Mouse (Mus musculus) adrenal gland, postnatal 10 days (tissue): ENCODE data around the gene Adamts8. TPM values are rescaled to one million over a fixed set of nuclear protein-coding genes. Genes with fewer than 3 reads are reported as not detected.

ENCODE experiments used
- DNase-seq: peaks from one replicate; pipeline ENCODE4 v3.0.0; 2021; ENCODE audit warnings: mixed read lengths
- total RNA-seq, 2 experiments: library from RNA; stranded (reverse); gene quantifications; 2 replicates each; pipeline ENCODE4 v1.2.3; 2021

Gene Adamts8
- total RNA-seq, 2 experiments from 2014 or later: 0.96 to 1.2 TPM

- DNase-seq: peak; percentile 80
These were observed 20.0 kb upstream of the Adamts8 start, which contains the start of gene Adamts15 for GRCm38 (mm10) chr9:30922197-30922894. Gene Adamts15 (minus strand): TSS chr9:30922452.

DNA sequence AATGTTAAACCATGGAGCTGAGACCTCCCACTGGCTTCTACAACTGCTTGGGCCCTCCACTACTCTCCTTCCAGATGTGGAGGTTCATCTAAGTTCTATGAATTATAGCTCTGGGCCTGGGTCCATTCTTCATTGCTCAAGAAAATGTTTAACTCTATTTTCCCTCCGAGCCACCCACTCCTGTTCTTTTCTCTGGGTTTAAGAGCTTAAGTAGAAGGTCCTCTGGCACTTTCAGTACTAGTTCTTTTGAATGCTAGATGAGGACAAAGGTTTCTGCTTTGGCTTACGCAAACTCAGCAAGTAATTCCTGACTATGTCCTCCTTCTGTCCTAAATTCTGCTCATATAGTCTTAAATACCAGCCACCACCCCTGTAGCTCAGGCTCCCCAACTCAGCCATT lies 13.6 kb upstream of the Adamts8 start:
- no peak for DNase-seq

GRCm38 (mm10) chr9:30932346-30932745 lies 10.0 kb upstream of the Adamts8 start:
- DNase-seq: no peak

GRCm38 (mm10) chr9:30934827-30935226 lies 7.5 kb upstream of the Adamts8 start:
- DNase-seq: no peak

DNA sequence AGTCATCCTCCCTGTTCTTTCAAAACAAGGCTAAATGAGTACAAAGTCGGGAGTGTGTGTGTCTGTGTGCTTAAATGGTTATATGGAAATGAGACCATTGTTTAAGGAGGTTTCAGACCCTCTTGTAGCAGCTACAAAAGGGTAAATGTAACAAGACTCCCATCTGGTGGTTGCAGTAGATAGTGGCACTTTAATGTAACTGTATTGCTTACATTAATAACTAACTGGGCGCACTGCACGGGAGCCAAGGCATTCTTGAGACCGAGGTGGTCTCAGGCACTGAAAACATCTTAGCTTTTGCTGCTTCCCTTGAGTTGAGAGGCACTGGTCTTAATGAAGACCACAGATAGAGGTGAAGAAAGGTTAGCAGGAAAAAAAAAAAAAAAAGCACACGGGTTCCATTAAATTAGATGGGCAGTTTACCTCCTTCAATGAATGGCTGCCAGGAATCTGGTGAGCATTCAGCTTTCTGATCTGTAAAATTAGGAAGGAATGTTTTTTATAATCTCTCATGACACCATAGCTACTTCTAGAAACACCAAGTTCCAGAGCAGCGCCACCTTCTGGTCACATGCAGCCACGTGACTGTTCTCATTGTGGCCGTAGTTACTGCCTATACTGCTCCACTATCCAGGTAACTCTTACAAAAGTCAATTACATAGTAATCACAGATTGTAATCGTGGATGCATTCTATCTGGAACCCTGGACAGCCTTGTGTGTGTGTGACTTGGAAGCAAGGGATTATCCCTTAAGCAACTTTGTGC lies 5.5 kb upstream of the Adamts8 start:
- DNase-seq: peak; percentile 79

- DNase-seq: peak; percentile 92
These were observed 2.0 kb upstream of the Adamts8 start for GRCm38 (mm10) chr9:30940328-30940727.

DNA sequence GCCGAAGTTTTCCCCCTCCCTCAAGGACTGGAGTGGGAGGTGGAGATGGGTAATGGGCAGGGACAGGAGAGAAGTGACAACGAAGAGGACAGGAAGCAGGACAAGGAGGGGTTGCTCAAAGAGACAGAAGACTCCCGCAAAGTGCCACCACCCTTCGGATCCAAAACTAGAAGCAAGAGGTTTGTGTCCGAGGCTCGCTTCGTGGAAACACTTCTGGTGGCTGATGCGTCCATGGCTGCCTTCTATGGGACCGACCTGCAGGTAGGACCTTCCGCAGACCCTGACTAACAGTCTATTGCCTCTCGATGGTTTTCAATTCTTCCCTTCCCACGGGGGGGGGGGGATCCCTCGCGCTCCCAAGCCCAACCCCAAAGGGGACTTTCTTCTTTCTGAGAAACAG lies 979 bp downstream of the Adamts8 start:
- DNase-seq: no peak

DNA sequence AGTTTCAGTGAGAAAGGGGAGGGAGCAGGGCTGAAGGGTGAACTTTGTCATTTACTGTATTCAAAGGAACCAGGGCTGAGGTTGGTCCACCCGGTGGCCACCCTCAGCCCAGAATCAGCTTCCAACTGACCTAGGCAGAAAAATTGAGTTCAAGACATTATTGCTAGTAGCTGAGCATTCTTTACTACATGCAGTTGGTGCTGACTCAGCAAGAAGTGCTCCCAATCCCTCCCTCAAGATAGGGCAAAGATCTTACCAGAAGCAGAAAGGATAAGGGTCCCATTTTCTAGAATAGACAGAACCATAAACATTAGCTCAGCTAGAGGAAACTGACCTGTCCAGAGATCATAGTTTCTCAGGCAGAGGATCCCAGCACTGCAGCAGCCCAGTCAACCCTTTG lies 1.9 kb downstream of the Adamts8 start:
- no peak for DNase-seq

GRCm38 (mm10) chr9:30945276-30945675 lies 2.9 kb downstream of the Adamts8 start:
- no peak for DNase-seq

DNA sequence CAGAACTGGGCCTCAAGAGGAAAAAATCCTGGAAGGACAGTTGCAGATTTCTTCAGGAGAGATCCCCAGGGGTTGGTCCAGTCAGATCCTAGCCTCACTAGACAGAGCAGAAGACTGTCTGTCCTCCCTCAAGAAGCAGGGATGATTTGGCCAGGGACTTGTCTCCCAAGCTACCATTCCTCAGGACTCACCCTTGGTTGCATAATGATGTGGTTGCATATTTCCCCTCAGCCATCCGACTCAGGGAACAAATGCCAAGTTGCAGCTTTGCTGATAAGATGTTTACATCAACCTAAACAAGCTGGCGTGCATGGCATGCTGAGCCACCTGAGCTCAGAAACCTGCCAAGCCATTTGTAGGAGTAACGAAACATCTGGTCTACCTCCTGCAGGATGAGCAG lies 7.1 kb downstream of the Adamts8 start:
- DNase-seq: no peak

DNA sequence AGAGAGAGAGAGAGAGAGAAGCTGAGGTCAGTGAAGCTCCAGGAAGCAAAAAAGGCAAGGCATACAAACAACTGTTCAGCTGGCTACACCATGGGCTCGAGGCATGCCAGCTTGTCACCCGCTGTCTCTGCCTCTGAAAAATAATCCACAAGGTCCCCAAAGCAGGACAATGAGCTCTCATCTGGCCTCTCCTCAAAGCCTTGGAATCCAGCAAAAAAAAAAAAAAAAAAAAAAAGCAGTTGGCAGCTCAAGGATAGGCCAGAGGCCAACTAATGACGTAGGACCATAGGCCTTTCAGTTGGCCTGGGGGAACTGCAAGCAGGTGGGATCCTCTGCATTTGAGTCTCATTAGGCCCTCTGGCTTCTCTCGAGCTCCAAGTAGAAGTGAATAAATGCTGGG lies 7.6 kb downstream of the Adamts8 start:
- peak; percentile 39 for DNase-seq

DNA sequence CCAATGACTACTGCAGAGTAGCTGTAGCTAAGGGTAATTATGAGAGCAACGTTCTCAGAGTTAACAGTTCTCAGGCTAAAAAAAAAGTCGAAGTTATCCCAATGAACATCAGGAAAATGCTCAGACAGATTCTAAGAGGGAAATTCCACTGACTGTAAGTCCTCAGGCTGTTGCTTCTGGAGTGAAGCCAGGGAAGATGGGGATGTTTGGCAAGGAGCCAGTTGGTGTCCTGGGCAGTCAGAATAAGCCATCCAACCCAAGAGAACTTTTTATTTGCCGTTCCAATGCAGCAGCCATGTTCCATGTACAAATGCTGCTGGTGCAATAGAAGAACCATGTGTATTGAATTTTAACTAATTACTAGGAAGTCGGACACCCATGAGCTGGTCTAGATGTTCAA lies 8.2 kb downstream of the Adamts8 start:
- peak; percentile 57 for DNase-seq

- DNase-seq: no peak
These were observed 9.1 kb downstream of the Adamts8 start for GRCm38 (mm10) chr9:30951461-30951860.

DNA sequence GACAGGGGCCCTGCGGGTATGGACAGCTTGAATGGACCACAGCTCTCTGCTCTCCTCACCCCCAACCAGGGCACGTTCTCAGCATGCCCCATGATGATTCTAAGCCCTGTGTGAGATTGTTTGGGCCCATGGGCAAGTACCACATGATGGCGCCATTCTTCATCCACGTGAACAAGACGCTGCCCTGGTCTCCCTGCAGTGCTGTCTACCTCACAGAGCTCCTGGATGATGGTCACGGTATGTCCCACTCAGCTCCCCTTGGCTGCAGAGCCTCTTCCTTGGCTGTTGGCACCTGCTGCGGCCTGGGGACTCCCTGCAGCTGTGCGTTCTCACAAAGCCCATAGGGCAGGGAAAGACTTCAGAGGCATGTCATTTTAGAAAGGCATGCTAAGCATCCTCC lies 10.9 kb downstream of the Adamts8 start:
- DNase-seq: peak; percentile 27

DNA sequence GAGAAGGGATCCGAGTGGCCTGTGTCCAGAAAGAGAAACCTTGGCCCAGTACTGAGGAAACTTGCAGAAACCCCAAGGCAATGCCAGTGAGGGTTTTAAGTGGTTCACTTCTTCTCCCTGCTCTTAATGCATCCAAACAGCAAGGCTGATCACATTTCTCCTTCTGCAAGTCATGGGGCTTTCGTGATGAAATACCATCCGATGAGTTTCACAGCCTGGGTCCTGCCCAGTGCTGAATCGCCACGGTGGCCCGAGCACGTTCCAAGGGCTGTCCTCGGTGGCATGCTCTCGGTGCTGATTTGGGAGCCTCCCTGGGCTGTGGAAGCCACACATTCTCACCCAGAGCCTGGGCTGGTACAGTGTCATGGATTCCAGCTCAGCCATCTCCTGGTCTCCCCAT lies 12.9 kb downstream of the Adamts8 start:
- DNase-seq: no peak

DNA sequence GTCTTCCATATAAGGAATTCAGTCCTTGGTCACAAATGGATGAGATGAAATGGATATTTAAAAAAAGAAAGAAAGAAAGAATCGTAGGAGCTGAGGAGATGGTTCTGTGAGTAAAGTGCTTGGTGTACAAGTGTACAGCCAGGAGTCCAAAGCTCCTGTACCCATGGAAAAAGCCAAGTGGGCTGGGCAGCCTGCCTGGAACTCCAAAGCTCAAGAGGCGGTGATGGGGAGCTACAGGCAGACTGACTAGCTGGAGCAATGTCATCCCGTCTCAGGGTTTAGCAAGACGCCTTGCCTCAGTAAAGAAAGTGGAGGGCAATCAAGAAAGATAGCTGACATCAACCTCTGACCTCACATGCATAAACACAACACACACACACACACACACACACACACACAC lies 21.4 kb downstream of the Adamts8 start:
- no peak for DNase-seq

DNA sequence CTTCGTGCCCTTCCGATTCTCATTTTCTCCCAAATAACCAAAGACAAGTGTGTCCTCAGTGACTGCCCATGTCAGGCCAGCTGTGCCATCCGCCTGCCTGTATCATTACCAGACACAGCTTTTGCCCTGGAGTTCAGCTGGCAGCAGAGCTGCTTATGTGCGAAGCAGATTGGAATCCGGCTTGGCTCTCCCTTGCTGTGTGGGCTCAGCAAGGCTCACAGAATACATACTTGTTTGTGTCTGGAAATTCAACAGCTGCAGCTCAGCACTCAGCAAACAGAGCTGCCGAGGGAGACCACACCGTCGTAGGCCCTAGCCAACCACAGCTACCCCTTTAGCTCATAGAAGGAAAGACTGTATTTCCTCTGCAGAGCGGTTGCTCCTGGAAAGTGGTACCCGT lies 22.3 kb downstream of the Adamts8 start:
- DNase-seq: no peak

DNA sequence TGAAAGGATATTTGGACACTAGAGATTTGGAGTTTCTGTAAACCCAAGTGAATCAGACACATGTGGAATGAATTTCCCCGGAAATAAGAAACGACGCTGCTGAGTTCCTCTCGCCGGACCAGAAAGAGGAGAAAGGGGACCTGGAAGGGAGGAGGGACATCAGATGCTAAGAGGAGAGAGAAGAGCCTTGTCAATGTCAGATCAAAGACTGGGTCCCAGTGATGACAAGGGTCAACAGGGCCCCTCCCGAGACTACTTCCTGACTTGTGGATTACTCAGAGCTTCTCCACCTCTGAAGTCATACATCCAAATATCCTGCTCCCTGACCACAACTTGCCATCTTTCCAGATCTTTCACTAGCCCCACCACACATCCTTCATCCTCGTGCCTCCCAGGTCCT lies 24.5 kb downstream of the Adamts8 start:
- DNase-seq: no peak

- DNase-seq: no peak
These were observed 25.8 kb downstream of the Adamts8 start for GRCm38 (mm10) chr9:30968130-30968529.

GRCm38 (mm10) chr9:30970001-30970400 lies 27.6 kb downstream of the Adamts8 start:
- no peak for DNase-seq

GRCm38 (mm10) chr9:30971967-30972366 lies 29.6 kb downstream of the Adamts8 start:
- DNase-seq: peak; percentile 47

- no peak for DNase-seq
These were observed 34.1 kb downstream of the Adamts8 start for GRCm38 (mm10) chr9:30976339-30977023.

- DNase-seq: no peak
These were observed 38.1 kb downstream of the Adamts8 start for GRCm38 (mm10) chr9:30980467-30980866.
